Mouse (Mus musculus) testis, adult 2 months (tissue): Measurements from ENCODE around the gene Ehhadh. TPM values are rescaled to one million over a fixed set of nuclear protein-coding genes. Genes with fewer than 3 reads are reported as not detected.
"Not testable (repeated sequence)": the region's sequence is repeated elsewhere in the genome, so short reads cannot be mapped to it uniquely, and the experiment has no call there.

Experiments
- H3K27ac ChIP-seq: fragments of 200-500 bp; 2 replicates; pipeline ENCODE4 v1.5.1; 2012; ENCODE audit warnings: low read depth, low read length; ENCODE audit not compliant: control insufficient read depth, insufficient read depth
- H3K27me3 ChIP-seq: fragments of 200-500 bp; 2 replicates; pipeline ENCODE4 v1.6.1; 2012; ENCODE audit warnings: mild to moderate bottlenecking, low read length, moderate library complexity; ENCODE audit not compliant: control insufficient read depth, insufficient read depth
- H3K36me3 ChIP-seq: fragments of 200-500 bp; 2 replicates; pipeline ENCODE4 v1.6.1; 2012; ENCODE audit warnings: mild to moderate bottlenecking, low read length; ENCODE audit not compliant: control insufficient read depth, insufficient read depth
- H3K4me1 ChIP-seq: fragments of 200-500 bp; 2 replicates; pipeline ENCODE4 v1.6.1; 2012; ENCODE audit warnings: low read length; ENCODE audit not compliant: control insufficient read depth, insufficient read depth
- H3K4me3 ChIP-seq: fragments of 200-500 bp; 2 replicates; pipeline ENCODE4 v1.5.1; 2012; ENCODE audit warnings: low read depth, mild to moderate bottlenecking, low read length, moderate library complexity, mixed read lengths; ENCODE audit not compliant: control insufficient read depth
- CTCF ChIP-seq: fragments of 200-500 bp; IDR thresholded peaks from 2 replicates; pipeline ENCODE4 v1.5.1; 2012; ENCODE audit warnings: low read depth, mild to moderate bottlenecking, inconsistent platforms, low read length, moderate library complexity; ENCODE audit not compliant: control insufficient read depth, insufficient read depth, insufficient replicate concordance
- POLR2A ChIP-seq: fragments of 200-500 bp; IDR thresholded peaks from 2 replicates; pipeline ENCODE4 v1.6.1; 2012; ENCODE audit warnings: low read depth, mild to moderate bottlenecking, inconsistent platforms, low read length, moderate library complexity; ENCODE audit not compliant: control insufficient read depth
- polyA plus RNA-seq: library from polyadenylated mRNA; depleted of rRNA; stranded (reverse); fragments of >200 nt; gene quantifications from 2 replicates; pipeline ENCODE4 v1.2.3, GENCODE M21; 2012

Gene Ehhadh
- polyA plus RNA-seq, 1 experiment: 0.74 TPM

DNA sequence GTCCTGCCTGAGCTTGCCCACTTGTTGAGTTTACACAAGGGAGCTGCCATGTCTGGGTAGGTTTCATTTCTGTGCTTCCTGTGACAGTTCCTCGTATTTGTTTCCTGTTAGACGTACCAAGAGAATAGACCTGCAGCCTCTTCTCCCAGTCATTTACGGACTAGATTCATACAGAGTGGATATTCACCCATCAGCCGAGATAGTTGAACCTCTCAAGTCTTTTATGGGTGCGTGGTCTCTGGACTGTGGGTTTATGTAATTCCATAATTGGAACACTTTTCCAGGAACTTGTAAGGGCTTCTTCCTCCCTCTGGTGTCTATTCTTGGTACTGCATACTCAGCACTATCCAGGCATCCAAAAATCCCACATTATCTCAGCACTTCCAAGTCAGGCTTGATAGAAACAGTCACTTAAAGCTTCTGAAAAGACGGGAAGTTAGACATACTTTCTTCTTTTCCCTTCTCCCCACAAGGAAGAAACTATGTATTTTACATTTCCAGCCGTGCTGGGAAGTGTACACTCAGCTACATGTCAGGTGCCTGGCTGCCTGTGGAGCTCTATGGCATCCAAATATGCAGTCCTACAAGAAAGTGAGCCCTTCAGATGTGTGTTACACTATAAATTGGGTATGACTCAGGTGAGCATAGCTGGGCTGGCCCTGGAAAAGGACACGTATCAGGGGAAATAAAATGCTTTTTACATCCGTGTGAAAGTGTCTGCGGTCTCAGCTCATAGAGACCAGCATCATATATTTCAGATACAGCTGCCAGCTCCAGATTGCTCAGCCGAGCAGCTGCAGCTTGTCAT is 27.5 kb upstream of the Ehhadh start:
- Histone ChIP-seq H3K27me3 (no peaks in the 10 kb centered on the region), H3K4me1 (no peaks in the 10 kb centered on the region; the same call in 1 of the 2 replicates), H3K27ac (no peak overlapping the region), H3K36me3 (no peaks in the 10 kb centered on the region), H3K4me3 (no peak overlapping the region)
- TF ChIP-seq CTCF (no peak), POLR2A (no peak)

DNA sequence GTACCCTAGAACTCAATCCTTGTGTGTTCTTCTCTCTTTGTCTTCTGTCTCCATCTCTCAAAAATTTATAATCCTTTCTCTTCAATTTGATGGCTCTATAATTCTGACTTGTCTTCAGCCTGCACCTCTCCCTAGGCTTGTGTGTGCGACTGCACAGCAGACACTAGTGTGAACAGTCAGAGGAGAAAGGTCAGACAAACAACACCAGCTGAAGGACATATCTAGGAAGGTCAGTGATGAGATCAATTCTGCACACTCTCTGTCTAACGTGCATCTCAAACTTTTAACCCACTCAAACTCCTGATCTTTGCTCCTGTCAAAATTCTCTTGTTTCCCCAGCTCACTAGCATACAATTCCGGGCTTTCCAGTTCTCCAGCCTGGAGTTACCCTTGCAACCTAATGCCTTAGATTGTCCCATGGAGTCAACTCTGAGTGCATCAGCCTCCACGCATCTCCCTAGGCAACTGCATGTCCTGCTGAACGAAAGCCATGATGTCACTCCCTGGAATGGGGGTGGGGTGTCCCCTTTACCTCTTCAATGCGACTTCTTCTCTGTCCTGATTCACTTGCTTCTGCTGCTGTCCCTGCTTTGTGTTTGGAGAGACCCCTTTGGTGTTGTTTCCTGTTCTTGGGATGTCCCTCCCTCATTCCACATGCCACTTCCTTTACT is 25.7 kb upstream of the Ehhadh start:
- TF ChIP-seq CTCF (no peak), POLR2A (no peak)
- Histone ChIP-seq H3K36me3 (no peaks in the 10 kb centered on the region), H3K4me1 (no peaks in the 10 kb centered on the region; the same call in 1 of the 2 replicates), H3K4me3 (no peak overlapping the region), H3K27me3 (no peaks in the 10 kb centered on the region), H3K27ac (no peak overlapping the region)

DNA sequence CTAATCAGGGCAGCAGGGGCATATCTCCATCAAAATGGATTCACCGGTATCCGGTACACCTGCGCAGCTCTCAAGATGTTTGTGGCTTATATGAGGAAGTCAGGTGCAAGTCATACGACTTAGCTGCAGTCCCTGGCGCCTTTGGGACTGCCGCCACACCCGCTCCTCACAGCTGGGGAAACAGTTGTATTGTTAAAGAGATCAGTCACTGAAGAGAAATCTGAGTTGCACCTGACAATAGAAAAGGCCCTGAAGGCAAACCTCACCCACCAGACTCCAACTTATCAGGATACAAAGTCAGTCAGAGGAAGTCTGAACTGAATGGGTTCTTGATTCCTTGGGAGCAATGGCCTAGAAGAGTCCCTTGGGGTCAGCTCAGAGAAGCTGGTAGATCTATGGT is 20.2 kb upstream of the Ehhadh start:
- H3K4me1 ChIP-seq, H3K4me3 ChIP-seq, H3K27ac ChIP-seq, H3K36me3 ChIP-seq, H3K27me3 ChIP-seq: not testable (repeated sequence)

DNA sequence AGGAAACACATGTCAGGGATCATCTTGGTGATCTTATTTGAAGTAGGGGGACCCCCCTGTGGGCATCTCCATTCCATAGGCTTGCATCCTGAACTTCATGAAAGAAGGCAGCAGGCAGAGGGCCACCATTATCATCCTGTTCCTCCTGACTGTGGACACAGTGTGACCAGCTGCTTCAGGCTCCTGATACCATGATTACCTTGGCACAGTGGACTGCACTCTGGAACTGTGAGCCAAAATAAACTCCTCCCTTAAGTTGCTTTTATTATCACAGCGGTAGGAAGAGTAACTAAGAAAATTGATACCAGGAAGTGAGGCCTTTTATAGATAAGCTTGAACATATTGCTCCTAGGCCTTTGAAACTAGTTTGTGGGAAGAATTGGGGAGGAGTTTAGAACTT is 19.3 kb upstream of the Ehhadh start:
- H3K4me3 ChIP-seq: no peak overlapping the region
- H3K4me1 ChIP-seq: no peaks in the 10 kb centered on the region
- H3K27me3 ChIP-seq: no peaks in the 10 kb centered on the region
- TF ChIP-seq CTCF (no peak), POLR2A (no peak)
- H3K27ac ChIP-seq: no peak overlapping the region
- H3K36me3 ChIP-seq: no peaks in the 10 kb centered on the region

DNA sequence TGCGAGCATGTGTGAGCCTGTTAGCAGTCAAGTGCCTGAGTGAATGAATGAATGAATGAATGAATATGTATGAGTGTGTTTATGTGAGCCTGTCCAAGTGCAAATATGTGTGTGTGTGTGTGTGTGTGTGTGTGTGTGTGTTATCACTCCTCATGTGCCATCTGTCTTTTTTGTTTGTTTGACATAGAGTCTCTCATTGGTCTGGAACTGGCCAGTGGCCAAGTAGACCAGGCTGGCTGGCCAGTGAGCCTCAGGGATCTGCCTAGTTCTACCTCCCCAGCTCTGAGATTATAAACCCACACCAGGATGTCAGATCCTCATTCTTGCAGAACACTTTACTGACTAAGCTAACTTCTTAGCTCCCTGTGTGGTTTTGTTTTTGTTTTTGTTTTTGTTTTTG is 16.7 kb upstream of the Ehhadh start:
- TF ChIP-seq CTCF (no peak), POLR2A (no peak)

DNA sequence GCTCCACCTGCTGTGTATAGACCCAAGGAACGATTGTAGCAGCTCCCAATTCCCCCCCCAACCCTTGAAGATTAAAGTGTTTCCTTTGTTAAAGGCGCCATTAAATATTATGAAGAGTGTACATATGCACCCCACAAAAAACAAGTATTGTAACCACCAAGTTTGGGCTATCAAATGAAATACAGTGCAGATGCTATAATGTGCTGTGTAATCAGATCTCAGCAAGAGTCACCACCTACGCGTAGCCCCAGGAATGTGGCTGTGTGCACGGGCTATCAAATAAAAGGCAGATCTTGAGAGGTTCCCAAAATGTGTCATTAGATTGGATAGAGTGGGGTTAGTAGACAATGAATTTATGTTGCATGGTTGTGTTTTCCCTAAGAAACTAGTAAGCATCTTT is 7.5 kb upstream of the Ehhadh start:
- Histone ChIP-seq H3K27ac (no peak overlapping the region), H3K36me3 (no peaks in the 10 kb centered on the region), H3K4me3 (no peak overlapping the region), H3K27me3 (no peaks in the 10 kb centered on the region), H3K4me1 (peaks cover 2% of the 10 kb centered on the region; the same call in 1 of the 2 replicates)
- TF ChIP-seq CTCF (no peak), POLR2A (no peak)

More for the DNA sequence above, 16.7 kb upstream of the Ehhadh start:
- Histone ChIP-seq H3K27me3 (no peaks in the 10 kb centered on the region), H3K27ac (no peak overlapping the region), H3K36me3 (no peaks in the 10 kb centered on the region), H3K4me3 (no peak overlapping the region), H3K4me1 (no peaks in the 10 kb centered on the region)

DNA sequence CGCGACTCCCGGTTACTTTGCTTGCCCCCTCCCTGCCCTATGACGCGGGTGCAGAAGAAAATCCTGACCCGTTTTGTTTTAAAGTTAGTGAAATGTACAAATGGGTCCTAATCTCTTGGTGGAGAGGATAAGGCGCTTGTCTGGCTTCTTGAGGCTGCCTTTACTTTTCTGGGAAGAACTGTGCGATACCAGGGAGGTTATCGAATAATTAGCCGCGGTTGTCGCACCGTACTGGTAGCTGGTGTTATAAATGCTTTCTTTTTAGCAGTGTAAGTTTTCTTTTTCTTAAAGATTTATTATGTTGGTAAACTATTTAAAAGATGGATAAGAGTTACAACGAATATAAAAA is 7.1 kb upstream of the Ehhadh start:
- H3K27me3 ChIP-seq: no peaks in the 10 kb centered on the region
- H3K4me1 ChIP-seq: peaks cover 2% of the 10 kb centered on the region; the same call in 1 of the 2 replicates
- H3K36me3 ChIP-seq: no peaks in the 10 kb centered on the region
- TF ChIP-seq POLR2A (no peak), CTCF (no peak)
- H3K27ac ChIP-seq: no peak overlapping the region; the same call in 1 of the 2 replicates
- peak overlapping the region; percentile 94 for H3K4me3 ChIP-seq
